8 mouse cellular contexts compared by ENCODE assay signal in the genomic region with DNA sequence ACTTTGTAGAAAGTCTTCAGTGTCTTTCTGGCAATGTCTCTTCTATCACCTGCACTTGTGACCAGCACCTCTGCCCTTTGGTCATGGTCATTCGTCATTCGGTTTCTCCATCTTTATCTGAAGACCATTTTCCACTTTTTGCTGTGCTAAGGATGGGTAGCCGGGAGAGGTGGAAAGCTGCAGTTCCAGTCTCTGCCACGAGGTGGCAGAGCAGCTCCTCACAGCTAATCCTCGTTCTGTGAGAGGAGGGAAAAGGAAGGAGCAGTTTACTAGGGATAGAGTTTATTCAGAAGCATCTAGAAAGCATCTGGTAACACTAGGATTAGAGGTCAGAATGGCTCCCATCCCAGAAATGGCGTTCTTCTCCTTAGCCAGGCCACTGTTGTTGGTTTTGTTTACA. TPM values are rescaled to one million over a fixed set of nuclear protein-coding genes. Genes with fewer than 3 reads are reported as not detected.
A peak's percentile ranks its signal among the peaks of the same experiment; 100 is the strongest.
DNase-seq lines count a peak whose midpoint lies in the region.

No protein-coding gene starts in this region.

- peak; percentile 46 to 56 for DNase-seq in CD8-positive naive resting alpha-beta T cell, adult 2 months (ENCODE audit: low read depth in 2 of 2, low spot score in 2 of 2)
- DNase-seq in adipocyte (ENCODE audit: low spot score): peak; percentile 87
- peak; percentile 83 to 90 for DNase-seq in cerebellum, postnatal 4 days (ENCODE audit: low spot score in 2 of 2)
- DNase-seq in gastrocnemius, adult 8-10 months (ENCODE audit: low spot score in 2 of 2): peak; percentile 43 to 51
- DNase-seq in kidney, postnatal 25 days: peak; percentile 80 to 86
- peak; percentile 68 to 75 for DNase-seq in lung, adult 18-20 months
- DNase-seq in retina, embryonic 14.5 days (ENCODE audit: low spot score): peak; percentile 93
- DNase-seq in urinary bladder, postnatal 14 days (ENCODE audit: low spot score): peak; percentile 82

RNA-seq across cellular contexts. Expression of a gene that starts 11.3 kb away (rescaled TPM):
- 10 to 100 TPM; 15.2 to 23.7 (median 19.9) TPM for total RNA-seq in gastrocnemius, adult 8-10 months (2022)

RNA-seq across cellular contexts. Expression of a gene that starts 11.4 kb away (rescaled TPM):
- total RNA-seq in gastrocnemius, adult 8-10 months (2022): under 1 TPM; 0.35 to 0.87 (median 0.59) TPM

RNA-seq across cellular contexts. Expression of a gene that starts 51.1 kb away (rescaled TPM):
- total RNA-seq in gastrocnemius, adult 8-10 months (2022): not detected

RNA-seq across cellular contexts. Expression of a gene that starts 53.7 kb away (rescaled TPM):
- total RNA-seq in gastrocnemius, adult 8-10 months (2022): 10 to 100 TPM in 2 of 4 experiments, 1 to 10 TPM in 2; 9.4 to 13.6 (median 10.0) TPM

RNA-seq across cellular contexts. Expression of a gene that starts 53.8 kb away (rescaled TPM):
- not detected for total RNA-seq in gastrocnemius, adult 8-10 months (2022)

Comparison
In these comparisons a context has a peak if more than half of its experiments do, and no peak if none do; other contexts are left out.
1. Peak in every context shown above with its lines: DNase-seq.